Mouse (Mus musculus) heart, embryonic 16.5 days (tissue): ENCODE measurements around the gene Lpcat1. TPM values are rescaled to one million over a fixed set of nuclear protein-coding genes. Genes with fewer than 3 reads are reported as not detected.
A peak's percentile ranks its signal among the peaks of the same experiment; 100 is the strongest.

Experiments used
- ATAC-seq: fragments of 200-750 bp; cut with Nextera tagmentation; replicated peaks from 2 replicates; pipeline ENCODE4 v1.8.0; 2017; ENCODE audit warnings: moderate number of reproducible peaks; ENCODE audit not compliant: insufficient read depth, low FRiP score; ENCODE audit errors: extremely low read depth
- H3K27ac ChIP-seq: fragments of 300-500 bp; sonication (generic); 2 replicates; pipeline ENCODE4 v1.5.1; 2014; ENCODE audit warnings: mild to moderate bottlenecking, low read length, control low read depth, moderate library complexity
- H3K27me3 ChIP-seq: fragments of 300-500 bp; sonication (generic); 2 replicates; pipeline ENCODE4 v1.6.1; 2014; ENCODE audit warnings: low read length, mixed read lengths; ENCODE audit not compliant: control insufficient read depth, insufficient read depth
- H3K36me3 ChIP-seq: fragments of 300-500 bp; sonication (generic); 2 replicates; pipeline ENCODE4 v1.6.1; 2014; ENCODE audit not compliant: control insufficient read depth, insufficient read depth
- H3K4me1 ChIP-seq: fragments of 300-500 bp; sonication (generic); 2 replicates; pipeline ENCODE4 v1.6.1; 2014; ENCODE audit warnings: low read length, mixed read lengths; ENCODE audit not compliant: control insufficient read depth, insufficient read depth
- H3K4me2 ChIP-seq: fragments of 300-500 bp; sonication (generic); 2 replicates; pipeline ENCODE4 v1.6.1; 2014; ENCODE audit warnings: low read depth, mild to moderate bottlenecking, control low read depth, low read length
- H3K4me3 ChIP-seq: fragments of 300-500 bp; sonication (generic); 2 replicates; pipeline ENCODE4 v1.5.1; 2014; ENCODE audit warnings: mild to moderate bottlenecking, control low read depth, low read length
- H3K9ac ChIP-seq: fragments of 300-500 bp; sonication (generic); 2 replicates; pipeline ENCODE4 v1.6.1; 2014; ENCODE audit warnings: low read length, control low read depth
- H3K9me3 ChIP-seq: fragments of 300-500 bp; sonication (generic); replicated peaks from 2 replicates; pipeline ENCODE4 v1.6.1; 2016; ENCODE audit warnings: low read length; ENCODE audit not compliant: control insufficient read depth
- WGBS: fragments of 180-500 bp; shearing (Covaris S2); extraction: QIAGEN DNeasy Blood & Tissue Kit; methylation state at CpG from one replicate; pipeline ENCODE4 v1.1.7; 2014; 5-methylcytosine and 5-hydroxymethylcytosine counted together
- polyA plus RNA-seq: library from polyadenylated mRNA; unstranded; fragments of >200 nt; fragmentation: Nextera tagmentation; extraction: Ambion mirVana; gene quantifications from 2 replicates; pipeline ENCODE4 v1.2.1, GENCODE M21; 2015

The Lpcat1 gene
- polyA plus RNA-seq, 1 experiment from 2014 or later: 17.4 TPM

DNA sequence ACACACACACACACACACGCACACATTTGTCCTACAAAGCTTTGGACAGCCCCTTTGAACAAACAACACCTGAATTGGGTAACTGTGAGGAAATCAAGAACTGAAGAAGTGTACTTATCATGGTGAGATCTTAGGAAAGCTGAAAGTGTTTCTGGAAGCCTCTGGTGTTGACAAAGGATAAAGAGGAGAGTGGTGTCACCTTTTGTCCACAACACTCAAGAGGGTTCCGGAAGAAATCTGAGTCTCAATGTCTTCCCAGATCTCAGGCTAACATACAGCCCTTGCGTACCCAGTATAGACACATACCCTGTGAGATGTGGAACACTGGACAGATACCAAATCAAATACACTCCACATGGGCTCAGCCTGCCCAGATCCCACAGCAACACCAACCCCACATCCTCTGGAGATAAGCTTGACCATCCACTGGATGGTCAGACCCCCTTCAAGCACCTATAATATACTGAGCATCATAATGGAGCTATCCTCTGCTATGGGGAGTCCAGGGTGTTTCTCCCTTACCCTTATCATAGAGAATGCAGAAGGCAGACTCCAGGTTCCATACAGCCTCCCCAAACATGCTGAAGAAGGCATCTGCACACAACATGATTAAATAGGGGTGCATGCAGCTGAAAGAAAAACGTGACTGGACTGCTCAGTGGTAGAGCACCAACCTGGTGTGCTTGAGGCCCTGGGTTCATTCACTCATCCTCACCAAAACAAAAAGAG is 23.7 kb upstream of the Lpcat1 start:
- Histone ChIP-seq H3K27ac (no peak overlapping the region), H3K27me3 (no peaks in the 10 kb centered on the region), H3K36me3 (no peaks in the 10 kb centered on the region), H3K4me3 (no peak overlapping the region), H3K9ac (no peak overlapping the region), H3K4me1 (peaks cover 19% of the 10 kb centered on the region), H3K9me3 (no peaks in the 10 kb centered on the region), H3K4me2 (no peak overlapping the region)
- no peak for ATAC-seq
- WGBS: 81% methylated on average over 4 of the region's 4 CpGs

DNA sequence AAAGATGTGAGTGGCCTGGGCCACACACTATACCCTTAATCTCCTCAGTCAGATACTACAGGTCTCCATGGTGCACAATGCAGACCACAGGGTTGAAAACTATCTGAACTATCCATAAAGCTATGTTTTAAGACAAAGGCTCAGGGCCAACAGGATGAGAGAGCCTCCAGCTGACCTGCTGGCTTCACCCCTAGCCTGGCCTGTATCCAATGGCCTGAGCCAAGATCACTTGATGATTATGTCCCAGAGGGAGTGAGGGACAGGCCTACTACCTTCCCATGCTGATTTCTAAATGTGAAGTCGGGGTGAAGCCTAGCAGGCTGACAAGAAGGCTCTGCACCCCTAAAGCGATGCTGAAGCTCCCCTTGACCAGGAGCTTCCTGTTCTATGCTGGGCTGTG is 21.9 kb upstream of the Lpcat1 start:
- WGBS: 62% methylated on average over 2 of the region's 2 CpGs
- Histone ChIP-seq H3K27me3 (no peaks in the 10 kb centered on the region), H3K4me1 (peaks cover 20% of the 10 kb centered on the region), H3K27ac (no peak overlapping the region), H3K9me3 (no peaks in the 10 kb centered on the region), H3K9ac (no peak overlapping the region), H3K36me3 (no peaks in the 10 kb centered on the region), H3K4me2 (no peak overlapping the region), H3K4me3 (no peak overlapping the region)
- no peak for ATAC-seq

DNA sequence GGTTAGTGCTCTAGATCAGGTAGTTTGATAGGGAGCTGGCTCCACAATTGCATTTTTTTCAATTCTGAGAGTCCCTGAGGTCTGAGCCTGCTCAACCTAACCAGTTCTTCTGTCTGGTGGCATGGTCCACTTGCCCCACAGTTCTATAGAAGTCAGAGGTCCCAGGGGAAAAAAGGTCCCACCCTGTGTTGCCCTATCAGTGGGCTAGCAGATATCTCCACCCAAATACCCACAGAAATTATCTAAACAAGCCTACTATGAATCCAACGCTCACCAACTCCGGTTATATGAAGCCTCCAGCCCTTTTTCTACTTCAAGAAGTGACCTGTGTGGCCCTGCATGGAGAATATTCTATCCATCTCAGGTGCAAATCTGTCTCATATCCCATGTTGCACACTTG is 20.9 kb upstream of the Lpcat1 start:
- 87% methylated on average over 2 of the region's 2 CpGs for WGBS
- Histone ChIP-seq H3K27ac (no peak overlapping the region), H3K36me3 (no peaks in the 10 kb centered on the region), H3K27me3 (no peaks in the 10 kb centered on the region), H3K4me1 (peaks cover 20% of the 10 kb centered on the region), H3K4me3 (no peak overlapping the region), H3K9ac (no peak overlapping the region), H3K9me3 (no peaks in the 10 kb centered on the region), H3K4me2 (no peak overlapping the region)
- no peak for ATAC-seq

DNA sequence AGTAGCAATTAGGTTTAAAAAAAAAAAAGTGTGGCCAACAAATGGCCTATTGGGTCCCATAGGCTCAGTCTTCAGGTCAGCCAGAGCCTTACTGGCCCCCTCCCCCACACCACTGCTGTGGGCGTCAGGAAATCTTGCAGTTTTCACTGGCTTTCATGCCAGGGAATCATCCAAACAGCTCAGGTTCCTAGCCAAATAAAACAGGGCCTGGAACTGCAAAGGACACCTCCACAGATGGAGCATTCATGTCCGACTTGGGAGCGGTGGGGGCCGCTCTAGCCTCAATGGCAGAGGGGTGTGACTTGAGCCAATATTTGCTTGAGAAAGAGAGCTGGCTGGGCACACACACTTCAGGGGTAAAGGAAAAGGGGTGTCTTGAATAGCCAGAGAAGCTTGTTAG is 20.5 kb upstream of the Lpcat1 start:
- Histone ChIP-seq H3K36me3 (no peaks in the 10 kb centered on the region), H3K4me2 (no peak overlapping the region), H3K27ac (no peak overlapping the region), H3K27me3 (no peaks in the 10 kb centered on the region), H3K9ac (no peak overlapping the region), H3K9me3 (no peaks in the 10 kb centered on the region), H3K4me1 (peaks cover 20% of the 10 kb centered on the region), H3K4me3 (no peak overlapping the region)
- WGBS: 46% methylated on average over 4 of the region's 4 CpGs
- peak; percentile 43; the same call in 1 of the 2 replicates for ATAC-seq

DNA sequence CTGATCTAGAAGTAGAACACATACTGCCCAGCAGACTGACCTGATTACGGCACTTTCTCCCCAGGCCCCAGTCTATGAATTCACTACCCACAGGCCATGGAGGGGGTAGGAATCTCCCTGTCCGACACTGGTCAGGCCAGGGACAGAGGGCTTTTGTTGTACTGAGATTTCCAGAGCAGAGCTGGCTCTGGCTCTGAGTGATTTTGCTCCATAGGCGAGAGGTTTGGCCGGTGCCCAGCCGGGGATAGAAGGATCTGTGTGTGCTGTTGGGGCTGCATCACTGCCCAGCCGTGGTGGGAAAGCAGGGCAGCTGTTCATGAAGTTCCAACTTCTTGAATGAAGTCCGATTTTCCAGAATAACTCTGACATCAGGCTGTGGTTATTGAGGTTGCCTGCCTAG is 20.1 kb upstream of the Lpcat1 start:
- no peaks in the 10 kb centered on the region for H3K27me3 ChIP-seq
- H3K27ac ChIP-seq: peak overlapping the region; percentile 58; the same call in 1 of the 2 replicates
- H3K9ac ChIP-seq: 0 out of 2 replicates have a peak overlapping the region, but pooled peaks have one; percentile 26
- no peaks in the 10 kb centered on the region for H3K36me3 ChIP-seq
- H3K9me3 ChIP-seq: no peaks in the 10 kb centered on the region
- WGBS: 37% methylated on average over 7 of the region's 7 CpGs
- H3K4me3 ChIP-seq: no peak overlapping the region
- no peak overlapping the region for H3K4me2 ChIP-seq
- H3K4me1 ChIP-seq: peaks cover 20% of the 10 kb centered on the region
- ATAC-seq: peak; percentile 77

DNA sequence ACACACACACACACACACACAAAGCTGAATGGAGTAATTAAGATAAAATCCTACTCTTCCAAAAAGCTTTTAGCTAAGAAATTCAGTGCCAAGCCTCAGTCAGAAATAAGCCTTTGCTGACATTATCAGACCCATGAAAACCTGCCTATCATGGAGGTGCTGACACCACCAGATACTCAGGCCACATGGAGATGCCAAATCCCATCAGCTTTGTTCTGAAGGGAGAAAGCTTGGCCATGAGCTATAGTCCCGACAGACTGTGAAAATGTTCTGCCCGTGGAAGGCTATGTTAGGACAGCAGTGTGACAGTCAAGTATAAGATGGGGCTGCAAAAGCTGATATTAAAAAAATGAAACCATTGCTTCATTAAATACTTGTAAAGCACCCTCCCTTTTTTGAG is 19.5 kb upstream of the Lpcat1 start:
- Histone ChIP-seq H3K4me2 (no peak overlapping the region), H3K9ac (no peak overlapping the region), H3K27me3 (no peaks in the 10 kb centered on the region), H3K36me3 (no peaks in the 10 kb centered on the region), H3K4me3 (no peak overlapping the region), H3K27ac (0 out of 2 replicates have a peak overlapping the region, but pooled peaks have one; percentile 23), H3K4me1 (peaks cover 20% of the 10 kb centered on the region), H3K9me3 (no peaks in the 10 kb centered on the region)
- WGBS: 36% methylated on average over 2 of the region's 2 CpGs
- ATAC-seq: peak; percentile 53

DNA sequence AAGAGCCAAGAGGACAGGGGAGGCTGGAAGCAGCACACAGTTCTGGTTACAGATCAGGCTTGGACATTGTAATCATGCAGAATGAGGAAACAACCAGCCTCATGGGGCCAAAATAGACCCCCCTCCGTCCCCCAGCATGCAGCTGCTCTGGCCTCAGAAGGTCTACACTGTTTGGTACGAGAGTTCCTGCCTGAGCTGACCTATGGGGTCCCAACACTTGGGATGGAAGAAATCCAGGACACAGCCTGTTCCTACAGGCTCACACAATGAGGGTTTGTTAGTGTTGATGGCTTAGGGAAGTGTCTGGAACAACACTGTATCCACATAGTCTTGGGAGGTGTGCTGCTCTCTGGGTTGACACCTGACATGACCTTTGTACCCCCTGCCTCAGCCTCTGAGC is 18.8 kb upstream of the Lpcat1 start:
- H3K4me2 ChIP-seq: no peak overlapping the region
- H3K27ac ChIP-seq: no peak overlapping the region
- H3K36me3 ChIP-seq: no peaks in the 10 kb centered on the region
- H3K9me3 ChIP-seq: no peaks in the 10 kb centered on the region
- H3K4me3 ChIP-seq: no peak overlapping the region
- 54% methylated on average over 2 of the region's 2 CpGs for WGBS
- no peaks in the 10 kb centered on the region for H3K27me3 ChIP-seq
- H3K9ac ChIP-seq: no peak overlapping the region
- peaks cover 20% of the 10 kb centered on the region for H3K4me1 ChIP-seq
- no peak for ATAC-seq

DNA sequence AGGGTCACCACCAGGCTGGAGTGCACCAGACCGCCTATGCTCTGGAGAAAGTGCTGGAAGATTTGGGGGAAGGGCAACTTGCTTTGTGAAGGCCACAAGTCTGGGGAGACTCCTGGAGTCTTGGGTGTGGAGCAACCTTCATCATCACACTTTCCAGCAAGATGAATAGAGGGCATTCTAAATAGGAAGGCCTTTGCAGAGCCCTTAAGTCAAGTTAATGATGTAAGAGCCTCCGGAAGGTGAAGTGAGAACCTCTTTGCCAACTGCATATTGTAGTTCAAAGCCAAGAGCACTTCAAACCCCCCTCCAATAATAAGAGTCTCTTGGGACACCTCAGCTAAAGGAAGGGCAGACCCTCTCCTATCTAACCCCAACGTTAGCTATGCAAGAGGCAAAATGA is 18.3 kb upstream of the Lpcat1 start:
- H3K36me3 ChIP-seq: no peaks in the 10 kb centered on the region
- H3K9ac ChIP-seq: no peak overlapping the region
- no peaks in the 10 kb centered on the region for H3K9me3 ChIP-seq
- H3K4me1 ChIP-seq: peaks cover 20% of the 10 kb centered on the region
- H3K4me3 ChIP-seq: no peak overlapping the region
- no peak for ATAC-seq
- no peak overlapping the region for H3K4me2 ChIP-seq
- 81% methylated on average over 3 of the region's 3 CpGs for WGBS
- no peak overlapping the region for H3K27ac ChIP-seq
- no peaks in the 10 kb centered on the region for H3K27me3 ChIP-seq

DNA sequence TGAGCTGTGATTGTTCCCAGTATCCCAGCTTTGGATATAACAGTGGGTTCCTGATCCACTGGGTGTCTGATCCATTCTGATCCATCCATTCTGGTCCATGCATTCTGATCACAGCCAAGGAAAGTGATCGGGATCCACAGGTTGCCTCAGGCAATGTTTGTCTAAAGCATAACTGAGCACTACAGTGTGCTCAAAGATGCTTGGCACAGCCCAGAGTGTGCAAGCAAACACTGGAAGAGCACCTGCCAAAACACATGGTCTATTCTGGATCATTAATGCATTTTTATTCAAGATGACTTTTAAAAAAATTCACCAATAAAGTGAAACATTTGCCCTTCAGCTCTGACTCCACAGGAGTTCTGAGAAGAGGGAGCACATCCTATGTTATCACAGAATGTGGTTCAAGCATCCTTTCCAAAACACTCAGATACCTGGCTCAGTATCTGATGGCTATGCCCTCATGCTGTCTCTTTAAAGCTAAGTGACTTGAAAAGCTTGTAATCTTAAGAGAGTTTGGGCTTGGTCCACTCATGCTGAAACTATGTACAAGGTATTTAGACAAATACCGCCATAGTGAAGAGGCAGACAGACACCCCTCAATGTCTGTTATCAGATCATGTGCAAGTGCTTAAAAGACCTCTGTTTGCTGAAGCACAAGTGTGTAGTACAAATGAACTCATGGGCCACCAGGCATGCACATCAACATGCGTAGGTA is 13.3 kb upstream of the Lpcat1 start:
- no peaks in the 10 kb centered on the region for H3K4me1 ChIP-seq
- ATAC-seq: no peak
- 74% methylated on average over 3 of the region's 3 CpGs for WGBS
- H3K27ac ChIP-seq: no peak overlapping the region
- no peaks in the 10 kb centered on the region for H3K27me3 ChIP-seq
- no peaks in the 10 kb centered on the region for H3K9me3 ChIP-seq
- no peak overlapping the region for H3K4me3 ChIP-seq
- H3K4me2 ChIP-seq: no peak overlapping the region
- H3K36me3 ChIP-seq: no peaks in the 10 kb centered on the region
- no peak overlapping the region for H3K9ac ChIP-seq
